Mouse (Mus musculus) spleen, adult 2 months (tissue): ENCODE measurements around the gene Lbx2. TPM values are rescaled to one million over a fixed set of nuclear protein-coding genes. Genes with fewer than 3 reads are reported as not detected.

Experiments used
- DNase-seq, 2 experiments: peaks; one replicate each; pipeline versions ENCODE4 v3.0.0 to v3.0.0-alpha.2; 2012 to 2021; ENCODE audit warnings: low spot score in 2 of 2, low read depth in 1 of 2
- H3K27ac ChIP-seq: fragments of 200-500 bp; 2 replicates; pipeline ENCODE4 v1.5.1; 2012; ENCODE audit warnings: low read length, inconsistent platforms; ENCODE audit not compliant: insufficient read depth
- H3K27me3 ChIP-seq: fragments of 200-500 bp; 2 replicates; pipeline ENCODE4 v1.6.1; 2012; ENCODE audit warnings: mild to moderate bottlenecking, moderate library complexity, low read length, inconsistent platforms; ENCODE audit not compliant: control insufficient read depth, insufficient read depth
- H3K36me3 ChIP-seq: fragments of 200-500 bp; 2 replicates; pipeline ENCODE4 v1.6.1; 2012; ENCODE audit warnings: mild to moderate bottlenecking, low read length, inconsistent platforms; ENCODE audit not compliant: control insufficient read depth, insufficient read depth
- H3K4me1 ChIP-seq: fragments of 200-500 bp; 2 replicates; pipeline ENCODE4 v1.6.1; 2011; ENCODE audit warnings: inconsistent platforms; ENCODE audit not compliant: control insufficient read depth, insufficient read depth, insufficient read length
- H3K4me3 ChIP-seq: fragments of 200-500 bp; 2 replicates; pipeline ENCODE4 v1.5.1; 2011; ENCODE audit warnings: mild to moderate bottlenecking, inconsistent platforms; ENCODE audit not compliant: insufficient read depth, insufficient read length; ENCODE audit errors: extremely low read depth
- CTCF ChIP-seq: fragments of 200-500 bp; IDR thresholded peaks from 2 replicates; pipeline ENCODE4 v1.5.1; 2011; ENCODE audit warnings: mild to moderate bottlenecking, inconsistent platforms; ENCODE audit not compliant: insufficient read depth, insufficient read length, insufficient replicate concordance; ENCODE audit errors: extremely low read depth
- POLR2A ChIP-seq: fragments of 200-500 bp; IDR thresholded peaks from 2 replicates; pipeline ENCODE4 v1.6.1; 2011; ENCODE audit warnings: low read depth, low read length, inconsistent platforms
- WGBS: fragments of 180-500 bp; shearing (Covaris S2); methylation state at CpG from one replicate; pipeline ENCODE4 v1.1.7; 2018; 5-methylcytosine and 5-hydroxymethylcytosine counted together
- polyA plus RNA-seq: library from polyadenylated mRNA; depleted of rRNA; stranded (reverse); fragments of >200 nt; gene quantifications from 2 replicates; pipeline ENCODE4 v1.2.3, GENCODE M21; 2012

Gene Lbx2
- polyA plus RNA-seq, 1 experiment: 2.8 TPM

- Histone ChIP-seq H3K27me3 (no peaks in the 10 kb centered on the region), H3K36me3 (no peaks in the 10 kb centered on the region), H3K4me3 (peak overlapping the region; percentile 88), H3K4me1 (peaks cover 20% of the 10 kb centered on the region), H3K27ac (peak overlapping the region; percentile 69)
- TF ChIP-seq POLR2A (peak; percentile 26; the same call in 1 of the 2 replicates), CTCF (no peak)
- WGBS: under 1% methylated on average over 30 of the region's 30 CpGs
- peak; percentile 85 to 94 for DNase-seq
Observed at GRCm38 (mm10) chr6:83124851-83125312, 38.7 kb downstream of the Lbx2 start.

- Histone ChIP-seq H3K4me1 (peaks cover 17% of the 10 kb centered on the region), H3K4me3 (peak within 1 kb of the TSS; percentile 88), H3K27me3 (no peaks in the 10 kb centered on the region), H3K36me3 (no peaks in the 10 kb centered on the region), H3K27ac (peak within 1 kb of the TSS; percentile 69)
- 36% methylated on average over 5 of the region's 5 CpGs for WGBS
- TF ChIP-seq POLR2A (no peak), CTCF (no peak)
- no peak for DNase-seq
Observed at GRCm38 (mm10) chr6:83125331-83125730, 39.2 kb downstream of the Lbx2 start, which contains the start of gene Ino80b. Ino80b (minus strand) TSS chr6:83125431.

GRCm38 (mm10) chr6:83127419-83127818 is 41.3 kb downstream of the Lbx2 start:
- H3K27me3 ChIP-seq: 0 out of 2 replicates have a peak, but pooled peaks cover 1% of the 10 kb centered on the region
- 95% methylated on average over 5 of the region's 5 CpGs for WGBS
- H3K36me3 ChIP-seq: no peaks in the 10 kb centered on the region
- no peak overlapping the region for H3K27ac ChIP-seq
- TF ChIP-seq CTCF (no peak), POLR2A (no peak)
- H3K4me1 ChIP-seq: peaks cover 9% of the 10 kb centered on the region; the same call in 1 of the 2 replicates
- no peak for DNase-seq
- no peak overlapping the region for H3K4me3 ChIP-seq

- Histone ChIP-seq H3K27ac (no peak overlapping the region), H3K27me3 (peaks cover 6% of the 10 kb centered on the region; the same call in 1 of the 2 replicates), H3K4me3 (no peak overlapping the region), H3K4me1 (no peaks in the 10 kb centered on the region), H3K36me3 (no peaks in the 10 kb centered on the region)
- TF ChIP-seq POLR2A (no peak), CTCF (no peak)
- no peak for DNase-seq
- 58% methylated on average over 6 of the region's 6 CpGs for WGBS
Observed at GRCm38 (mm10) chr6:83131469-83132034, 45.4 kb downstream of the Lbx2 start.

GRCm38 (mm10) chr6:83132176-83132919 is 46.2 kb downstream of the Lbx2 start:
- Histone ChIP-seq H3K36me3 (no peaks in the 10 kb centered on the region), H3K27ac (no peak overlapping the region), H3K4me1 (no peaks in the 10 kb centered on the region; the same call in 1 of the 2 replicates), H3K27me3 (peaks cover 10% of the 10 kb centered on the region), H3K4me3 (no peak overlapping the region)
- 82% methylated on average over 9 of the region's 9 CpGs for WGBS
- no peak for DNase-seq
- TF ChIP-seq POLR2A (no peak), CTCF (no peak)

- Histone ChIP-seq H3K27ac (no peak overlapping the region), H3K4me3 (no peak overlapping the region), H3K4me1 (peaks cover 3% of the 10 kb centered on the region), H3K36me3 (no peaks in the 10 kb centered on the region), H3K27me3 (peaks cover 14% of the 10 kb centered on the region)
- 64% methylated on average over 3 of the region's 3 CpGs for WGBS
- no peak for TF ChIP-seq POLR2A
- TF ChIP-seq CTCF: no peak
- DNase-seq: no peak
Observed at GRCm38 (mm10) chr6:83134226-83134625, 48.1 kb downstream of the Lbx2 start.
